Mouse (Mus musculus) urinary bladder, postnatal 25 days (tissue): ENCODE measurements around the gene Neurl1a.

ENCODE experiments used
- DNase-seq: peaks from one replicate; pipeline ENCODE4 v3.0.0; 2022; ENCODE audit warnings: low spot score

Gene Neurl1a

GRCm38 (mm10) chr19:47213470-47213869, 34.9 kb downstream of the Neurl1a start:
- no peak for DNase-seq

DNA sequence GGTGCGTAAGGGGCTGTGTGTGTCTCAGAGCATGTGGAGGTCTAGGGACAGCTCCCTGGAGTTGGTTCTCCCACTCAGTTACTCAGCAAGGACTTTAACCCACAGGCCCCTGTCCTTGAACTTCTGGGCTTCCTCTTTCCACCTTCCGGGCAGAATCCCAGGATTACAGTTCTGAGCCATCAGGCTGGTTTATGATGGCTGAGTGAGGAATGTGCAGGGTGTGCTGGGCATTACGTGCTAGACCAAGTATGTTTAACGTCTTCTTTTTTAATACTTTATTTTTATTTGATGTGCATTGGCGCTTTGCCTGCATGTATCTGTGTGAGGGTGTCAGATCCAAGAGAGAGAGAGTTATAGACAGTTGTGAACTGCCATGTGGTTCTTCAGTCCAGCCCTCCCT, 38.1 kb downstream of the Neurl1a start:
- no peak for DNase-seq

DNA sequence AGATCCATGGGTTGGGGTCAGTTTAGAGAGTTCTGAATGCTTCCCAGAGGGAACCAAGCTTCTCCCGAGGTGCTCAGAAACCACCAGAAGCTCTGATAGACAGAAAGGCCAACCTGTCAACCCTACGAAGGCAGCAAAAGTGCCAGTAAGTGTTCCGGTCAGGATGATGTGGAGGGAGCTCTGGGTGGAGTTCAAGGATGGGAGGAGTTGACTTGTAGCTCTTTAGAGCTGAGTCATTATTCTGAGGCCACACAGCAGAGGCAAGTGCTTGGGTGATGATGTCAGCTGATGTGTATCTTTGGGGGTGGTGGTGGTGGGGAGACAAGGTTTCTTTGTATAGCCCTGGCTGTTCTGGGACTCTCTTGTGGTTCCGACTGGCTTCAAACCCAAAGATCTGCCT, 41.0 kb downstream of the Neurl1a start:
- DNase-seq = peak; percentile 28

DNA sequence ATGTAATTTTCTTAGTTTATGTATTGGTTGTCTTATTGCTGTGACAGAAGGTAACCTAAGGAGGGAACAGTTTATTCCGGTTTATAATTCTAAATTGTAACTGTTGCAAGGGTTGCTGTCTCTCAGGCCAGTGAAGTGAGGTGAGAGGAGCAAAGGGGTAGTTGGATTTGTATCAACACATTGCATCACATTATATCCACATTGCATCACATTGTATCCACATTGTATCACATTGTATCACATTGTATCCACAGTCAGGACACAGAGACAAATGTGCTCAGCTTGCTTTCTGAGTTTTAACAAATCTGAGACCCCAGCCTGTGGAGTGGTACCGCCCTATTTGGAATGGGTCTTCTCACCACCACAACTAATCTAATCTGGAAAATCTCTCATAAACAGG, 41.6 kb downstream of the Neurl1a start:
- DNase-seq = no peak

DNA sequence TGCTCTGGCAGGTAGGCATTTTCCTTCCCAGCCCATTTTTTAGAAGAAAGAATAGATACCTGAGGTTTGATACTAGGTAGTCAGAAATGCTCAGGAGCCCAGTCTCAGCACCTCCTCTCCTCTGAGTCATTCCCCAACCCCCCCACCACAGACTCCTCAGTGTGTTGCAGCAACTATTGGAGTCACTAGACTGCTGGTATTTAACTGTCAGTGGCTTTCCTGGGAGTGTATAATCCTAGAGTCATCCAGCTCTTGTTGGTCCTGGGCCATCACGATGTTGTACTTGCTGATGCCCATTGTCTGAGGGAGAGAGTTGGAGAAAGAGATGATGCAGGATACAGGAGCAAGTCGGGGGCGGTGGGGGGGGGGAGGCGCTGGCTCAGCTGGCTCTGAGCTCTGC, 42.4 kb downstream of the Neurl1a start:
- DNase-seq = no peak

DNA sequence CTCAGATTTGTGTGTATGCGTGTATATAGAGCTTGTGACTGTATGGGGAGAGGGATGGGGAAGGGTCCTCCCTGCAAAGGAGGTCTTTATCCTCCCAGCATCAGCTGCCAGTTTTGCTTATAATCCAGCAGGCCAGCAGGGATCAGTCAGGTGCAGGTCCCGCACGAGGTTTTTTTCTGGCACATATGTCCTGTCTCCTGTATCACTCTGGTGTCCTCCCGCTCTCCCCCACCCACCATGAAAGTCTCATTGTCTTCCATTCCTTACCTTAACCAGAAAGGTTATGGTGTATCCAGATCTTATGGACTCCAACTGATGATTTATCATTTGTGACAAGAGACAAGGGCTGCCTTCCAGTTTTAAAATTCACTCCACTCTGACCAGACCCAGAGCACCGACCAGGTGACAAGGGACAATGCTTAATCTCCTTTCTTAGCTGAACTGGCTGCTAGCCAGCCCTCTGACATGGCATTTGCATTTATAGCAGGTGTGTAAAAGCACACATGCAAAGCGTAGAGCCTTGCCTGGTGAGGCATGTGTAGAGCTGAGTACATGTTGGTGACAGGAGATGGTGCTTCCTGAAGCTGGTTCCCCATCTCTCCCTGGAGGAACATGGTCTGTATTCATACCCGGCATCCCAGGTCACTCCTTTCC, 43.0 kb downstream of the Neurl1a start:
- DNase-seq = no peak

DNA sequence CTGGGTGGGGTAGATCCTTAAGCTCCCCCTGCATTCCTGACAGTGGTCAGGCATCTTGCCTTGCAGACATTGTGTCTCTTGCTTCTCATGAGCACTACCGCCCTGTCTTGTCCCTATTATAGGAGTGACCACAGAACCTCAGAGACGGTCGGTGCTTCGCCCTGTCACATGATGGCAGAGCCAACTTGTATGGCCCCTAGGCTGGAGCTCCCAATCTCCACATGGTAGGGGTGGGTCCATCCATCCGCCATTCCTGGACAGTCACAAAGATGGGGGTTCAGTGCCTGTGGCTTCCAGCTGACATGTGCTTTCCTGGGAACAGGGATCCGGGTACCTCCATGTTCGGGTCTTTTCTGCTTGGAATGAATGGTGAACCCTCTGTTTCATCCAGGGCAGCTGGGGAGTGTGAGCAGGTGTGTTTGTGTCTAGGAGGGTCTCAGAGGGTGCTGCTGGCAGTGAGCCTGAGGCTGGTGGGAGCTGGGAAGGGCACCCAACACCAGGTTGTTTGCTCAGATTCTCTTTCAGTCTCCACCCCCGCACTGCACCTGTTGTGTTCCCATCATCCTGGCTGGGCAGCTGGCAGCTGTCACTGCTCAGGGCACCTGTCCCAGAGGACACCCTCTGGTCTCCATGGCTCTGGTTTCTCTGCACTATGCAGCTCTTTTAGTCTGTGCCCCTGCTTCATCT, 43.7 kb downstream of the Neurl1a start:
- no peak for DNase-seq

DNA sequence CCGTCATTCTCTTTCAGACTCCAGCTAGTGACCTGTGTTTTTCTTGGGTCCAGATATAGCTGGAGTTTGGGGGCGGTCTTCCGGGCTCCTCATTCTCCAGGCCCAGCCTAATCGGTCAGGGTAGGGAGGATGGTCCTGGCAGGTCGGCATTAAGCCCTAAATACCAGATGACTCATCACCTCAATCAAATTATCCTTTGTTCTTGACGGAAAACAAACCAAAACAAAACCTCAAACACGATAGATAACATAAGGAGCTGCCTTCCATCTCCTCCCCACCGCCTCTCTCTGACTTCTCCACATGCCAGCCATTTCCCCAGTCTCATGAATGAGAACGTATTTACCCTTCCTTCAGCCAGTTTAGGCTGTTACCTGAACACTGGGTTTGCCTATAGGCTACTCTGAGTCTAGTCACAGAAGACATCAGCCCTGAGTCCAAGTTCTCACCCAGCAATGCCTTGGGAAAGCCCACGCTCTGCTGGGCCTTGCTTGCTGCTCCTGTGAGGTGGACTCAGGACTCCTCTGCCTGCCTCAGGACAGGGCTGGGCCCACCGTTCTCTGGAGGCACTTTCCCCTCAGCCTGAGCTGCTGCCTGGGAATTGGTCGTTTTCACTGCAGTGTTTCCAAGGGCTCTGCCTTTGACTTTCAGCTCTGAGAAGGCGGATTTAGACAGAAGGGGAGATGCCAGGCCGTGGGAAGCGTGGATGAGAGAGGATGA, 44.4 kb downstream of the Neurl1a start:
- DNase-seq = no peak

DNA sequence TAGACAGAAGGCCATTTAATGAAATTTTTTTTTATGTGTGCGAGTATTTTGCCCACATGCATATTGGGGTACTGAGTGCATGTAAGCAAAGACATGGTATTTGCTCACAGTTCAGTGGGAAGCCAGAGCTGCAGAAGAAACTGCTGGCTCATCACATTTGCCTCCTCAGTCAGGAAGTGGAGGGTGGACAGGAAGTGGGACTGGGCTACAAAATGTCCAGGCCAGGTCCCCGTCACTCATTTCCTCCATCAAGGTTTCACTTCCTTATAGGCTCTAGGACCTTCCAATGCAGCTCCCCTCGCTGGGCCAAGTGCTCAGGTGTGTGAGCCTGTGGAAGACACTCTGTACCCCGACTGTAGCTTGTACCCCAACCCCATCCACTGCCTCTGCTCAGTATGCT, 46.1 kb downstream of the Neurl1a start:
- no peak for DNase-seq

DNA sequence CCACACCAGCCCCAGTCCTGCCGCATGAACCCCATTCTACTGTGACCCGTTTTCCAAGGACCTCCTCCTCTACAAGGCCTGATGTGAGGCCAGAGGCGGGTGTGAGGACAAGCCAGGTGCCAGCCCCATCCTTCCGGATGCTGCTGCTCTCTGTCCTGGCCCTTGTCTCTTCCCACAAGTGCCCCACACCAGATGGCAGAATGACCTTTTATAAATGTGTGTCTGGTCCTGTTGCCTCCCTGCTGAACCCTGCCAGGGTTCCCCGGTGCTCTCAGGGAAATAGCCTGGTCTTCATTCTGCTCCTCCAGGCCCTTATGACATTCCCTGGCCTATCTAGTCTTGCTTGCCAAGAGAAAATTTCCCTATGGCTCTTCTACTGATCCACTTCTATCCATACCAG, 47.2 kb downstream of the Neurl1a start:
- no peak for DNase-seq

GRCm38 (mm10) chr19:47228725-47229252, 50.2 kb downstream of the Neurl1a start:
- DNase-seq = peak; percentile 27

DNA sequence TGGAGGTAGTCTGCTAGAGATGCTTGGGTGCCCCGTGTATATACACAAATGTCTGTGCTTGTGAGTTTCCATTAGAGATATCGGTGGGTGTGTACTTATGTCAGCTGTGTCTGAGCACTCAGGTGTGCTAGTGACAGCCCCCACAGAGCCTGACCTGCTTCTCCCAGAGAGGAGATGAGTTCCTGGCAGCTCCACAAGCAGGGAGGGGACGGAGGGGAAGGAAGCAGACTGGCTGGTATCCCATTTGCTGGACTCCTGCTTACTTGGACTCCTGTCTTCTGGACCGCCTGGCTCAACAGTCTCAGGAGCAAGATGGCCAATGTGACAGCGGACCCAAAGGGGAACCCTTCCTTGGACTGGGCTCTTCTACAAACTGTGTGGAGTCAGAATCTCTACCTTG, 50.8 kb downstream of the Neurl1a start:
- DNase-seq = no peak

- no peak for DNase-seq
Measured at GRCm38 (mm10) chr19:47230082-47230481, 51.5 kb downstream of the Neurl1a start.

DNA sequence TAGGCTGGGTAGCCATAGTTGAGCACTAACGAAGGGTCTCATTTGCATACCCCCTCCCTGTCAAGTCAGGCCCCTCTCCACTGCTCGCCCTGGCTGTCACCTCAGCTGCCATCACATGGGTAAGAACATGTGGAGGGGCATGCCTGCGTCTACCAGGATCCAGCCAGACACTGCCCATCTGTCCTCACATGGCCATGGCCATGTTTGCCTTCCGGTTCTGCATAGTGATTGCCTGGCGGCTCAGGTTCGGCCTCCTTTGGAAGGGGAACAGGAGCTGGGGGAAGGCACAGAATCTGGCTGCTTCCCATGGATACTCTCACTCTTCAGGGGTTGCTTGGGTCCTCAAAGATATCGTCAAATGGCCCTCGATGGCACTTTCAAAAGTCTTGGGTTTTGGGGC, 52.1 kb downstream of the Neurl1a start:
- DNase-seq = no peak

DNA sequence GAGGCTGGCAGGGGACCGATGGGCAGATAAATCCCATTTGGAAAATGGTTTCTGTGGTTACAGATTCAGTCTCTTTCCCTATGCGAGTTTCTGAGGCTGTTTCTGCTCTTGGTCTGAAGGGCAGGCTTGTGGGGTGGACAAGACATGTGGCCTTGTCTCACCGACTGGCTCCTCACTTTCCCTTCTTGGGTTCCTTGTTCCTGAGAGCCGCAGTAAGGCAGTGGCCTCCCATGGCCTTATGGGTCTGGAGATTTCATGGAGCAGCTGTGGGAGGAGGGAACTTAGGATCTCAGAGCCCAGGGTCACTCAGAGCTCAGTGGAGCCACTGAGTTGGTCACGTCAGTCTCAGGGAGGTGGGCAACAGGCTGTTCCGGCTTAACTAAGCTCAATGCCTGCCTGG, 52.8 kb downstream of the Neurl1a start:
- no peak for DNase-seq

- DNase-seq = no peak
Measured at GRCm38 (mm10) chr19:47232077-47232865, 53.7 kb downstream of the Neurl1a start.

DNA sequence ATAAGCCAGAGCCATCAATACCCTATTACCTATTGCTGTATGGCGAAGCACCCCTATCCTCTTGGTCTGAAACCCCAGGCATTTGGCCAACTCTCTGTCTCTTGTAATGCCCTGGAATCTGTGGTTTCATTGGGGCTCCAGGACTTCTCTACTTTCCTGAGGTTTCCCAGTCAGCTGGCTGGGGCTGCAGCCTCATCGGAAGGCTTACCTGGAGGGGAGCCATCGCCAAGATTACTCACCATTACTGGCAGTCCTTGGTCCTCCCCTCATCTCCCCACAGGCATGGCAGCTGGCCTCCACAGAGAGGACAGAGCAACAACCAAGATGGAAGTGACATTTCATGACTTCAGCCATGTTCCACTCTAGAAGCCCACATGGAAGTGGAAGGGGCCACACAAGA, 54.5 kb downstream of the Neurl1a start:
- DNase-seq = no peak

GRCm38 (mm10) chr19:47240076-47240475, 61.5 kb downstream of the Neurl1a start:
- DNase-seq = no peak

DNA sequence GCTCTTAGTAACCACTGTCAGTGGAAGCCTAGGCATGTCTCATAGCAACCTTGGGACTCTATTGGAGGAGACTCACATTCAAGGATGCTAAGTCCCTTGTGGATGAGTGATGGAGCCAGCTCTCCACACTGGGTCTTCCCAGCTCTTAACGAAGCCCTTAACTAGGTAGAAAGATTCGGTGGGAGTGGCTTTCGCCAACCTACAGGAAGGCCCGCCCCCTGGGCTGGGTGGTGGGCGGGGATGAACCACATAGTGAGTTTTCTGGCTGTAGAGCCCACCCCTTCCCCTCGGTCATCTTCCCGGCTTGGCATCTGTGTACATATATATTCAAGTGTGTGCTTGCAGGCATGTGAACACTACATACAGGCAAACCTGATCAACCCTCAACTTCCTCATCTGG, 62.3 kb downstream of the Neurl1a start:
- DNase-seq = no peak

GRCm38 (mm10) chr19:47242227-47242626, 63.6 kb downstream of the Neurl1a start:
- no peak for DNase-seq

DNA sequence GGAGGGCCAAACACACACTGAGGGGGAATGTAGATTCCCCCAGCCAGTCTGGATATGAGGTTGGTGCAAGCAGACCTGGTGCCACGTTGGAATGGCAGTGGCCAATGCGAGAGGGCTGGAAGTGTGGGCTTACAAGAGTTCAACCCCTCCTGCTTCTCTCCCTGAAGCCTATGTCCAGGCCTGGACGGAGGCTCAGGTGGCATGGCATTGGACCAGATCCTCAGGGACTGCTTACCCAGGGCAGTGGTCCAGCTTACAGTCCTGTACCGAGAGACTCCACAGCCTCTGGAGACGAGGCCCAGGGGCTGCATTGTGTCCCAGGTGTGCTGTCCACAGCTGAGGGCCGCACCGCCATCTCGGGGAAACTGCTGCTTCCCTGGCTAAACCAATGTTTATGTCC, 66.9 kb downstream of the Neurl1a start:
- no peak for DNase-seq

GRCm38 (mm10) chr19:47247791-47248190, 69.2 kb downstream of the Neurl1a start:
- no peak for DNase-seq
